Mouse (Mus musculus) midbrain, embryonic 13.5 days (tissue): ENCODE results near the gene Cbx2. TPM values are rescaled to one million over a fixed set of nuclear protein-coding genes. Genes with fewer than 3 reads are reported as not detected.

ENCODE experiments used
- ATAC-seq: fragments of 200-750 bp; cut with Nextera tagmentation; 2 replicates; pipeline ENCODE4 v1.8.0; 2017; ENCODE audit warnings: mild to moderate bottlenecking, moderate TSS enrichment, moderate library complexity
- H3K27ac ChIP-seq: fragments of 300-500 bp; sonication (generic); 2 replicates; pipeline ENCODE4 v1.5.1; 2015; ENCODE audit warnings: inconsistent platforms, mild to moderate bottlenecking, moderate library complexity
- H3K27me3 ChIP-seq: fragments of 300-500 bp; sonication (generic); 2 replicates; pipeline ENCODE4 v1.6.1; 2015; ENCODE audit warnings: mild to moderate bottlenecking, inconsistent platforms
- H3K36me3 ChIP-seq: fragments of 300-500 bp; sonication (generic); 2 replicates; pipeline ENCODE4 v1.6.1; 2015; ENCODE audit warnings: mild to moderate bottlenecking, inconsistent platforms
- H3K4me1 ChIP-seq: fragments of 300-500 bp; sonication (generic); replicated peaks from 2 replicates; pipeline ENCODE4 v1.6.1; 2015; ENCODE audit warnings: inconsistent platforms
- H3K4me2 ChIP-seq: fragments of 300-500 bp; sonication (generic); replicated peaks from 2 replicates; pipeline ENCODE4 v1.6.1; 2015; ENCODE audit warnings: moderate library complexity, mild to moderate bottlenecking, inconsistent platforms
- H3K4me3 ChIP-seq: fragments of 300-500 bp; sonication (generic); replicated peaks from 2 replicates; pipeline ENCODE4 v1.5.1; 2015; ENCODE audit warnings: mild to moderate bottlenecking, inconsistent platforms
- H3K9ac ChIP-seq: fragments of 300-500 bp; sonication (generic); replicated peaks from 2 replicates; pipeline ENCODE4 v1.6.1; 2015; ENCODE audit warnings: mild to moderate bottlenecking, inconsistent platforms
- H3K9me3 ChIP-seq: fragments of 300-500 bp; sonication (generic); 2 replicates; pipeline ENCODE4 v1.6.1; 2016; ENCODE audit warnings: mild to moderate bottlenecking, inconsistent platforms
- WGBS: fragments of 180-500 bp; shearing (Covaris S2); methylation state at CpG from one replicate; pipeline ENCODE4 v1.1.7; 2015; 5-methylcytosine and 5-hydroxymethylcytosine counted together
- polyA plus RNA-seq: library from polyadenylated mRNA; unstranded; fragments of >200 nt; fragmentation: Nextera tagmentation; extraction: Ambion mirVana; gene quantifications from 2 replicates; pipeline ENCODE4 v1.2.1, GENCODE M21; 2015

Cbx2 gene
- polyA plus RNA-seq, 1 experiment from 2014 or later = 34.7 TPM

DNA sequence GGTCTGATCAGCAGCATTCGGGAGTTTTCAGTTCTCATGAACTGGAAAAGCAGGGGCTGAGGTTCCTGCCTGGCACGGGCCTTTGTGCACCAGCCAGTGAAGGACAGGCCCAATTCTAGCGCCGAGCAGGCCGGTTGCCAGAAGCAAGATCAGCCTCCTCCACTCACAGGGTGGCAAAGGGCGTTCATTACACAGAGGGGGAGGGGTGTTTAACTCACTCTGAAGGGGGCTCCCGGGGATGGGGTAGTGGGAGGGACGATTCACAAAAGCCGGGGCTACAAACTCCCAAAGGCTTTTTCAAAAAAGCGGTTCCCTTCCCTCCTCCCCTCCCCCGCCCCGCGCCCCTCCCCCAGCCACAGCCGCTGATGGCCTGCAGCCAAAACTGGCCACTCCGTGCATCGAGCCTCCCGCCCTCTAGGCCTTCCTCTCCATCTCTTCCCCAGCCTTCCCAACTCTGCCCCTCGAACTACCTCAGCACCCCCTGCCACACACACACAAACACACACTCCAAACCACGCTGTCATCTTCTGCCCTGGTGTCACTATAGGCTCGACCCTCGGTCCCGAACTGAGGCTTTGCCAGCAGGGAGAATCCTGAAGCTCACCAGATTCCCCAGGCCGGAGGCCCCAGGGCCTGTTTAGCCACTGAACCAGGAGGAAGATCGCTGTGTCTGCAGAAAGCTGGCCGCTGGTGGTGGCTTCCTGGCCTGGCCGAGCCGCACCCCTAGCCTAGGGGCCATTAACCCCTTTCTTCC lies 56.1 kb downstream of the Cbx2 start:
- WGBS = 2% methylated on average over 27 of the region's 27 CpGs
- Histone ChIP-seq H3K4me2 (peak overlapping the region; percentile 45), H3K27me3 (peaks cover 40% of the 10 kb centered on the region), H3K4me1 (peaks cover 68% of the 10 kb centered on the region), H3K27ac (peak overlapping the region; percentile 85), H3K36me3 (peaks cover 22% of the 10 kb centered on the region), H3K9me3 (no peaks in the 10 kb centered on the region; the same call in 1 of the 2 replicates), H3K4me3 (peak overlapping the region; percentile 11; the same call in 1 of the 2 replicates), H3K9ac (peak overlapping the region; percentile 59)
- ATAC-seq = peak; percentile 81

GRCm38 (mm10) chr11:119079445-119079837 lies 56.7 kb downstream of the Cbx2 start:
- Histone ChIP-seq H3K4me1 (peaks cover 68% of the 10 kb centered on the region), H3K36me3 (peaks cover 22% of the 10 kb centered on the region), H3K27ac (peak overlapping the region; percentile 85), H3K4me2 (peak overlapping the region; percentile 45), H3K4me3 (peak overlapping the region; percentile 11; the same call in 1 of the 2 replicates), H3K9ac (peak overlapping the region; percentile 59), H3K9me3 (no peaks in the 10 kb centered on the region; the same call in 1 of the 2 replicates), H3K27me3 (peaks cover 40% of the 10 kb centered on the region)
- 25% methylated on average over 7 of the region's 7 CpGs for WGBS
- peak; percentile 5; the same call in 1 of the 2 replicates for ATAC-seq

DNA sequence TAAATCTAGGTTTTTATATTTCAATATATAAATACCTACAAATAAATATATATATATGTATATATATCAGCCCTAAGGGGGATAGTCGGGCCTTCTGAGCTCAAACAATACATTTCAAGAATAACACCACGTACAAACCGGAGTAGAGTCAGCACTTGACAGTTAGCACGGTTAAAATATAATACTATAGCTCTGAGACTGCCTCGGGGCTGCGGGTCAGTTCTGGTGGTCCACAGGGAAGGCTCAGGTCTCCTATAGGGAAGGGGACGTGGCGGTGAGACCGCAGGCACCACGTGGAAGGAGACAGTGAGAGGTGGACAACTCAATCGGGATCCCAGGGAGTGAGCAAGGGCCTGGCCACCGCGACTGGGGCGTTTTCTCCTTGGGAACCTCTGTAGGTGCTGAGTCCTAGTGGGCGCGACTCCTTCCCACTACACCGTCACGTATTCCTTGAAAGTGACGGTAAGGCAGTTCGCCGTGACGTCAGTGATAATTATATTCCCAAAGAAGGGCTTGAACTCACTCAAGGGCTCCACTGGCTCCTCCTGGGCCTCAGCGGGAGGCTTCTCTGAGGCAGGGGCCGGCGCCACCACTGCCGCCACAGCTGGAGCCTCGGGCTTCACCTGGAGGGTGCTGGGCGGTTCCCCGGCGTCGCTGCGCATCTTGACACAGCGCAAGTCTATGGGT lies 57.8 kb downstream of the Cbx2 start:
- H3K27me3 ChIP-seq = peaks cover 40% of the 10 kb centered on the region
- no peak for ATAC-seq
- H3K36me3 ChIP-seq = peaks cover 22% of the 10 kb centered on the region
- peak overlapping the region; percentile 44 for H3K4me2 ChIP-seq
- H3K4me1 ChIP-seq = peaks cover 71% of the 10 kb centered on the region
- 23% methylated on average over 33 of the region's 33 CpGs for WGBS
- H3K27ac ChIP-seq = no peak overlapping the region
- no peaks in the 10 kb centered on the region; the same call in 1 of the 2 replicates for H3K9me3 ChIP-seq
- peak overlapping the region; percentile 22 for H3K4me3 ChIP-seq
- H3K9ac ChIP-seq = peak overlapping the region; percentile 42

Other genes with a start within 250 kb of the Cbx2 start
- 28.2 and 29.9 TPM in 2 replicates for gene Rbfox3, start 111.4 kb upstream of the Cbx2 start, polyA plus RNA-seq
- gene Enpp7, start 34.8 kb upstream of the Cbx2 start, polyA plus RNA-seq = not detected in 2 replicates
- gene Cbx8, start 18.0 kb downstream of the Cbx2 start, polyA plus RNA-seq = 9.8 and 15.2 TPM in 2 replicates
- 14.1 and 16.3 TPM in 2 replicates for gene Cbx4, start 63.3 kb downstream of the Cbx2 start, polyA plus RNA-seq
- 50.0 and 53.1 TPM in 2 replicates for gene Tbc1d16, start 205.5 kb downstream of the Cbx2 start, polyA plus RNA-seq
- gene Ccdc40, start 205.6 kb downstream of the Cbx2 start, polyA plus RNA-seq = 17.6 and 18.1 TPM in 2 replicates
- gene Gaa, start 244.9 kb downstream of the Cbx2 start, polyA plus RNA-seq = 49.9 and 50.7 TPM in 2 replicates